Mouse (Mus musculus) common myeloid progenitor, adult 5-6 weeks (primary cell): Measurements from ENCODE around the gene Meiob. TPM values are rescaled to one million over a fixed set of nuclear protein-coding genes. Genes with fewer than 3 reads are reported as not detected.
A peak's percentile ranks its signal among the peaks of the same experiment; 100 is the strongest.

Experiments
- ATAC-seq: replicated peaks from 2 replicates; pipeline ENCODE4 v1.8.0; 2016; ENCODE audit warnings: low read depth, mild to moderate bottlenecking, moderate TSS enrichment, inconsistent platforms; ENCODE audit not compliant: poor library complexity, severe bottlenecking
- total RNA-seq: library from RNA; stranded (forward); fragments of 200-1000, 187-1606 nt; gene quantifications from 2 replicates; pipeline ENCODE4 v1.2.3, GENCODE M21; 2017

The Meiob gene
- total RNA-seq, 1 experiment from 2014 or later: 0.55 TPM

- no peak for ATAC-seq
Measured at GRCm38 (mm10) chr17:24861785-24862184, 57.7 kb downstream of the Meiob start.

GRCm38 (mm10) chr17:24865776-24866175, 61.7 kb downstream of the Meiob start, which contains the start of gene Igfals:
Gene Igfals, plus strand, starts transcription at chr17:24865997.
- no peak for ATAC-seq

GRCm38 (mm10) chr17:24867914-24868313, 63.8 kb downstream of the Meiob start:
- no peak for ATAC-seq

GRCm38 (mm10) chr17:24873695-24874404, 69.8 kb downstream of the Meiob start:
- no peak for ATAC-seq

GRCm38 (mm10) chr17:24874405-24874745, 70.3 kb downstream of the Meiob start:
- ATAC-seq: 0 out of 2 replicates have a peak, but pooled peaks have one; percentile 25

- ATAC-seq: no peak
Measured at GRCm38 (mm10) chr17:24874989-24875388, 70.9 kb downstream of the Meiob start.

- ATAC-seq: no peak
Measured at GRCm38 (mm10) chr17:24877336-24878116, 73.4 kb downstream of the Meiob start.

GRCm38 (mm10) chr17:24878117-24878397, 74.0 kb downstream of the Meiob start:
- ATAC-seq: no peak

GRCm38 (mm10) chr17:24878531-24878930, 74.4 kb downstream of the Meiob start:
- no peak for ATAC-seq

- ATAC-seq: peak; percentile 43
Measured at GRCm38 (mm10) chr17:24881738-24882440, 77.8 kb downstream of the Meiob start.

- no peak for ATAC-seq
Measured at GRCm38 (mm10) chr17:24884391-24884790, 80.3 kb downstream of the Meiob start.

- ATAC-seq: no peak
Measured at GRCm38 (mm10) chr17:24885356-24886133, 81.5 kb downstream of the Meiob start.

- peak; percentile 93 for ATAC-seq
Measured at GRCm38 (mm10) chr17:24886134-24886931, 82.2 kb downstream of the Meiob start, which contains the start of the genes Nubp2 and Spsb3. Gene Nubp2, minus strand, starts transcription at chr17:24886349. Gene Spsb3, plus strand, starts transcription at chr17:24886643.

GRCm38 (mm10) chr17:24886932-24887271, 82.8 kb downstream of the Meiob start:
- no peak for ATAC-seq

GRCm38 (mm10) chr17:24887291-24888080, 83.4 kb downstream of the Meiob start:
- no peak for ATAC-seq

GRCm38 (mm10) chr17:24888862-24889261, 84.8 kb downstream of the Meiob start:
- no peak for ATAC-seq
